Mouse (Mus musculus): ENCODE results near the gene Izumo1. TPM values are rescaled to one million over a fixed set of nuclear protein-coding genes. Genes with fewer than 3 reads are reported as not detected.
A peak's percentile ranks its signal among the peaks of the same experiment; 100 is the strongest.

Izumo1 gene
- polyA plus RNA-seq (2012; rRNA removed): 0.13 and 0.16 TPM in 2 replicates

GRCm38 (mm10) chr7:45621443-45621842 lies at the start of gene Izumo1:
Gene Izumo1, plus strand, starts transcription at chr7:45621811.
- DNase-seq (ENCODE audit: low read depth): no peak
- TF ChIP-seq CTCF (IDR thresholded peaks at IDR 0.05; ENCODE audit: borderline replicate concordance, extremely low read depth, insufficient read depth, insufficient read length) (no peak), POLR2A (IDR thresholded peaks at IDR 0.05; ENCODE audit: borderline replicate concordance, extremely low read depth, insufficient read depth, insufficient read length, poor library complexity, severe bottlenecking) (no peak)

- DNase-seq (ENCODE audit: low read depth): no peak
- TF ChIP-seq POLR2A (IDR thresholded peaks at IDR 0.05; ENCODE audit: borderline replicate concordance, extremely low read depth, insufficient read depth, insufficient read length, poor library complexity, severe bottlenecking) (no peak), CTCF (IDR thresholded peaks at IDR 0.05; ENCODE audit: borderline replicate concordance, extremely low read depth, insufficient read depth, insufficient read length) (no peak)
These were observed 49.6 kb upstream of the Izumo1 start for GRCm38 (mm10) chr7:45571966-45572365.

- no peak for TF ChIP-seq POLR2A (IDR thresholded peaks at IDR 0.05; ENCODE audit: borderline replicate concordance, extremely low read depth, insufficient read depth, insufficient read length, poor library complexity, severe bottlenecking)
- no peak for TF ChIP-seq CTCF (IDR thresholded peaks at IDR 0.05; ENCODE audit: borderline replicate concordance, extremely low read depth, insufficient read depth, insufficient read length)
- no peak for DNase-seq (ENCODE audit: low read depth)
These were observed 47.7 kb upstream of the Izumo1 start for GRCm38 (mm10) chr7:45573954-45574353.

- no peak for TF ChIP-seq CTCF (IDR thresholded peaks at IDR 0.05; ENCODE audit: borderline replicate concordance, extremely low read depth, insufficient read depth, insufficient read length)
- no peak for DNase-seq (ENCODE audit: low read depth)
These were observed 46.9 kb upstream of the Izumo1 start for GRCm38 (mm10) chr7:45574472-45575379.

GRCm38 (mm10) chr7:45585923-45586322 lies 35.7 kb upstream of the Izumo1 start:
- no peak for DNase-seq (ENCODE audit: low read depth)
- no peak for TF ChIP-seq CTCF (IDR thresholded peaks at IDR 0.05; ENCODE audit: borderline replicate concordance, extremely low read depth, insufficient read depth, insufficient read length)
- TF ChIP-seq POLR2A (IDR thresholded peaks at IDR 0.05; ENCODE audit: borderline replicate concordance, extremely low read depth, insufficient read depth, insufficient read length, poor library complexity, severe bottlenecking): no peak

- TF ChIP-seq POLR2A (IDR thresholded peaks at IDR 0.05; ENCODE audit: borderline replicate concordance, extremely low read depth, insufficient read depth, insufficient read length, poor library complexity, severe bottlenecking) (no peak), CTCF (IDR thresholded peaks at IDR 0.05; ENCODE audit: borderline replicate concordance, extremely low read depth, insufficient read depth, insufficient read length) (no peak)
- no peak for DNase-seq (ENCODE audit: low read depth)
These were observed 33.7 kb upstream of the Izumo1 start for GRCm38 (mm10) chr7:45587631-45588592.

- no peak for TF ChIP-seq POLR2A (IDR thresholded peaks at IDR 0.05; ENCODE audit: borderline replicate concordance, extremely low read depth, insufficient read depth, insufficient read length, poor library complexity, severe bottlenecking)
- TF ChIP-seq CTCF (IDR thresholded peaks at IDR 0.05; ENCODE audit: borderline replicate concordance, extremely low read depth, insufficient read depth, insufficient read length): peak; percentile 90
- DNase-seq (ENCODE audit: low read depth): peak; percentile 100
These were observed 32.4 kb upstream of the Izumo1 start for GRCm38 (mm10) chr7:45589173-45589572.

- no peak for DNase-seq (ENCODE audit: low read depth)
- TF ChIP-seq POLR2A (IDR thresholded peaks at IDR 0.05; ENCODE audit: borderline replicate concordance, extremely low read depth, insufficient read depth, insufficient read length, poor library complexity, severe bottlenecking): no peak
- TF ChIP-seq CTCF (IDR thresholded peaks at IDR 0.05; ENCODE audit: borderline replicate concordance, extremely low read depth, insufficient read depth, insufficient read length): no peak
These were observed 31.7 kb upstream of the Izumo1 start for GRCm38 (mm10) chr7:45589898-45590297.

- DNase-seq (ENCODE audit: low read depth): peak; percentile 19
- TF ChIP-seq POLR2A (IDR thresholded peaks at IDR 0.05; ENCODE audit: borderline replicate concordance, extremely low read depth, insufficient read depth, insufficient read length, poor library complexity, severe bottlenecking) (no peak), CTCF (IDR thresholded peaks at IDR 0.05; ENCODE audit: borderline replicate concordance, extremely low read depth, insufficient read depth, insufficient read length) (peak; percentile 24; the same call in 1 of the 2 replicates)
These were observed 30.7 kb upstream of the Izumo1 start for GRCm38 (mm10) chr7:45590874-45591273.

GRCm38 (mm10) chr7:45591880-45592279 lies 29.7 kb upstream of the Izumo1 start:
- TF ChIP-seq CTCF (IDR thresholded peaks at IDR 0.05; ENCODE audit: borderline replicate concordance, extremely low read depth, insufficient read depth, insufficient read length) (no peak), POLR2A (IDR thresholded peaks at IDR 0.05; ENCODE audit: borderline replicate concordance, extremely low read depth, insufficient read depth, insufficient read length, poor library complexity, severe bottlenecking) (no peak)

More at GRCm38 (mm10) chr7:45591880-45592279, 29.7 kb upstream of the Izumo1 start:
- DNase-seq (ENCODE audit: low read depth): no peak
